Mouse (Mus musculus): ENCODE data around the gene Fry.
A peak's percentile ranks its signal among the peaks of the same experiment; 100 is the strongest.

The Fry gene

GRCm38 (mm10) chr5:150223546-150224239 lies 105.2 kb downstream of the Fry start:
- no peak for DNase-seq (ENCODE audit: low spot score)

- no peak for DNase-seq (ENCODE audit: low spot score)
Measured at GRCm38 (mm10) chr5:150229086-150229485, 110.6 kb downstream of the Fry start.

- no peak for DNase-seq (ENCODE audit: low spot score)
Measured at GRCm38 (mm10) chr5:150229776-150230175, 111.3 kb downstream of the Fry start.

- peak; percentile 72 for DNase-seq (ENCODE audit: low spot score)
Measured at GRCm38 (mm10) chr5:150232159-150233150, 114.0 kb downstream of the Fry start.

GRCm38 (mm10) chr5:150233154-150233886 lies 114.9 kb downstream of the Fry start:
- peak; percentile 41 for DNase-seq (ENCODE audit: low spot score)

- no peak for DNase-seq (ENCODE audit: low spot score)
Measured at GRCm38 (mm10) chr5:150235931-150236330, 117.5 kb downstream of the Fry start.

- no peak for DNase-seq (ENCODE audit: low spot score)
Measured at GRCm38 (mm10) chr5:150236597-150236996, 118.2 kb downstream of the Fry start.

- DNase-seq (ENCODE audit: low spot score), result no peak
Measured at GRCm38 (mm10) chr5:150241638-150242037, 123.2 kb downstream of the Fry start.

- DNase-seq (ENCODE audit: low spot score), result no peak
Measured at GRCm38 (mm10) chr5:150246737-150247136, 128.3 kb downstream of the Fry start.

GRCm38 (mm10) chr5:150257764-150258163 lies 139.3 kb downstream of the Fry start:
- DNase-seq (ENCODE audit: low spot score), result no peak

- peak; percentile 32 for DNase-seq (ENCODE audit: low spot score)
Measured at GRCm38 (mm10) chr5:150259191-150260053, 141.0 kb downstream of the Fry start.

- DNase-seq (ENCODE audit: low spot score), result no peak
Measured at GRCm38 (mm10) chr5:150260054-150260386, 141.6 kb downstream of the Fry start.

- no peak for DNase-seq (ENCODE audit: low spot score)
Measured at GRCm38 (mm10) chr5:150261361-150261760, 142.9 kb downstream of the Fry start.

- no peak for DNase-seq (ENCODE audit: low spot score)
Measured at GRCm38 (mm10) chr5:150262046-150262716, 143.7 kb downstream of the Fry start.

GRCm38 (mm10) chr5:150262717-150263103 lies 144.3 kb downstream of the Fry start:
- DNase-seq (ENCODE audit: low spot score), result no peak

- DNase-seq (ENCODE audit: low spot score), result no peak
Measured at GRCm38 (mm10) chr5:150263162-150263561, 144.7 kb downstream of the Fry start.

- DNase-seq (ENCODE audit: low spot score), result no peak
Measured at GRCm38 (mm10) chr5:150263656-150264055, 145.2 kb downstream of the Fry start.

- DNase-seq (ENCODE audit: low spot score), result no peak
Measured at GRCm38 (mm10) chr5:150265005-150265404, 146.6 kb downstream of the Fry start.

- DNase-seq (ENCODE audit: low spot score), result no peak
Measured at GRCm38 (mm10) chr5:150265953-150266352, 147.5 kb downstream of the Fry start.

GRCm38 (mm10) chr5:150268261-150268660 lies 149.8 kb downstream of the Fry start:
- no peak for DNase-seq (ENCODE audit: low spot score)

- no peak for DNase-seq (ENCODE audit: low spot score)
Measured at GRCm38 (mm10) chr5:150270468-150270867, 152.0 kb downstream of the Fry start.

Measured in testis, postnatal 14 days (tissue).